Mouse (Mus musculus): ENCODE measurements at regions not wholly inside any gene's neighbourhood (a gene's known extent, or its start where the extent isn't known, plus 50 kb on each side); places are given as distances from the start of the nearest gene placed in this dataset.
"Not testable (repeated sequence)": the region's sequence is repeated elsewhere in the genome, so short reads cannot be mapped to it uniquely, and the experiment has no call there.

GRCm38 (mm10) chr13:107596183-107596582 lies 448.1 kb upstream of the Smim15 start:
- DNase-seq (ENCODE audit: low read depth, low spot score): no peak

GRCm38 (mm10) chr13:107588399-107589002 lies 455.7 kb upstream of the Smim15 start:
- no peak for DNase-seq (ENCODE audit: low read depth, low spot score)

GRCm38 (mm10) chr13:107587678-107588077 lies 456.6 kb upstream of the Smim15 start:
- no peak for DNase-seq (ENCODE audit: low read depth, low spot score)

- no peak for DNase-seq (ENCODE audit: low read depth, low spot score)
Measured at GRCm38 (mm10) chr13:107585936-107586335, 458.3 kb upstream of the Smim15 start.

- no peak for DNase-seq (ENCODE audit: low read depth, low spot score)
Measured at GRCm38 (mm10) chr13:107585353-107585752, 458.9 kb upstream of the Smim15 start.

GRCm38 (mm10) chr13:107578968-107579367 lies 465.3 kb upstream of the Smim15 start:
- DNase-seq (ENCODE audit: low read depth, low spot score): no peak

GRCm38 (mm10) chr13:107577809-107578208 lies 466.4 kb upstream of the Smim15 start:
- DNase-seq (ENCODE audit: low read depth, low spot score): no peak

GRCm38 (mm10) chr13:107577272-107577671 lies 467.0 kb upstream of the Smim15 start:
- no peak for DNase-seq (ENCODE audit: low read depth, low spot score)

- DNase-seq (ENCODE audit: low read depth, low spot score): no peak
Measured at GRCm38 (mm10) chr13:107576701-107577100, 467.5 kb upstream of the Smim15 start.

GRCm38 (mm10) chr13:107575025-107575424 lies 469.2 kb upstream of the Smim15 start:
- no peak for DNase-seq (ENCODE audit: low read depth, low spot score)

- DNase-seq (ENCODE audit: low read depth, low spot score): no peak
Measured at GRCm38 (mm10) chr13:107573499-107574355, 470.5 kb upstream of the Smim15 start.

- DNase-seq (ENCODE audit: low read depth, low spot score): no peak
Measured at GRCm38 (mm10) chr13:107571539-107571938, 472.7 kb upstream of the Smim15 start.

GRCm38 (mm10) chr13:107569477-107569876 lies 474.8 kb upstream of the Smim15 start:
- no peak for DNase-seq (ENCODE audit: low read depth, low spot score)

GRCm38 (mm10) chr13:107568701-107569121 lies 475.5 kb upstream of the Smim15 start:
- no peak for DNase-seq (ENCODE audit: low read depth, low spot score)

- DNase-seq (ENCODE audit: low read depth, low spot score): no peak
Measured at GRCm38 (mm10) chr13:107562463-107562862, 481.8 kb upstream of the Smim15 start.

GRCm38 (mm10) chr13:107561529-107561928 lies 482.7 kb upstream of the Smim15 start:
- no peak for DNase-seq (ENCODE audit: low read depth, low spot score)

- DNase-seq (ENCODE audit: low read depth, low spot score): no peak
Measured at GRCm38 (mm10) chr13:107555958-107556357, 488.3 kb upstream of the Smim15 start.

- DNase-seq (ENCODE audit: low read depth, low spot score): no peak
Measured at GRCm38 (mm10) chr13:107554091-107554490, 490.2 kb upstream of the Smim15 start.

- DNase-seq (ENCODE audit: low read depth, low spot score): no peak
Measured at GRCm38 (mm10) chr13:107552165-107552564, 492.1 kb upstream of the Smim15 start.

GRCm38 (mm10) chr13:107549995-107550394 lies 494.3 kb upstream of the Smim15 start:
- not testable (repeated sequence) for DNase-seq (ENCODE audit: low read depth, low spot score)

- DNase-seq (ENCODE audit: low read depth, low spot score): no peak
Measured at GRCm38 (mm10) chr13:107547073-107547472, 497.2 kb upstream of the Smim15 start.

- no peak for DNase-seq (ENCODE audit: low read depth, low spot score)
Measured at GRCm38 (mm10) chr13:107546181-107546900, 497.9 kb upstream of the Smim15 start.
